Mouse (Mus musculus): ENCODE data around the gene Prcd. TPM values are rescaled to one million over a fixed set of nuclear protein-coding genes. Genes with fewer than 3 reads are reported as not detected.
A peak's percentile ranks its signal among the peaks of the same experiment; 100 is the strongest.
"Not testable (repeated sequence)": the region's sequence is repeated elsewhere in the genome, so short reads cannot be mapped to it uniquely, and the experiment has no call there.

Prcd gene
- 1.9 and 2.6 TPM in 2 replicates for polyA plus RNA-seq (2015; fragmentation: Nextera tagmentation; extraction: Ambion mirVana)

- ATAC-seq (ENCODE audit: insufficient number of reproducible peaks, low FRiP score, low TSS enrichment, low read depth): no peak
- 9% methylated on average over 10 of the region's 10 CpGs for WGBS
- H3K27me3 ChIP-seq: peaks cover 32% of the 10 kb centered on the region
- peaks cover 63% of the 10 kb centered on the region for H3K4me1 ChIP-seq
- peak within 1 kb of the TSS; percentile 57 for H3K4me3 ChIP-seq
- H3K27ac ChIP-seq: no peak within 1 kb of the TSS
- peak within 1 kb of the TSS; percentile 62 for H3K9ac ChIP-seq
- H3K4me2 ChIP-seq: peak within 1 kb of the TSS; percentile 94
- H3K36me3 ChIP-seq: no peaks in the 10 kb centered on the region
- no peaks in the 10 kb centered on the region for H3K9me3 ChIP-seq
Measured at GRCm38 (mm10) chr11:116653234-116653633, at the start of gene Prcd. TSS of gene Prcd (plus strand) at chr11:116653534.

DNA sequence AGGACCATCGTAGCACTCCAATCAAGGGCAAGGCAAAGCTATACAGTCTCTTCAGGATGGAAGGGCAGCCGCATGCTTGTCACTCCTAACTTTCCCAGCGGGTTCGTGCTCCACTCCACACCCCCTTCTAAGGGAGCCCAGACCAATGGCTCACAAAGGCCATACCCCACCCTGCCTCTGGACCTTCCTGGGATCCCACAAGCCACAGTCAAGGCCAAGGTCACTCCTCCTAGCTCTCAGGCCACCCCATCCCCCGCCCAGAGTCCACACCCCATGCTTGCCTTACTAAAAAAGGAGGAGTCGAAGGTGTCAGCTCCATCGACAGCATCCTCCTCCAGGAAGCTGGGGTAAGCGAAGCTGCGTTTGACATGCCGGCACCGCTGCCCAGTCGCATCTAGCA lies 49.2 kb upstream of the Prcd start:
- 88% methylated on average over 12 of the region's 12 CpGs for WGBS

GRCm38 (mm10) chr11:116607717-116608116 lies 45.6 kb upstream of the Prcd start:
- Histone ChIP-seq H3K36me3 (peaks cover 39% of the 10 kb centered on the region), H3K4me1 (peaks cover 6% of the 10 kb centered on the region; the same call in 1 of the 2 replicates), H3K9me3 (no peaks in the 10 kb centered on the region), H3K9ac (no peak overlapping the region), H3K27ac (no peak overlapping the region), H3K4me2 (no peak overlapping the region), H3K4me3 (no peak overlapping the region), H3K27me3 (no peaks in the 10 kb centered on the region)
- 88% methylated on average over 3 of the region's 3 CpGs for WGBS
- no peak for ATAC-seq (ENCODE audit: insufficient number of reproducible peaks, low FRiP score, low TSS enrichment, low read depth)

More for the DNA sequence above, 49.2 kb upstream of the Prcd start:
- H3K36me3 ChIP-seq: peaks cover 57% of the 10 kb centered on the region
- no peaks in the 10 kb centered on the region for H3K9me3 ChIP-seq
- H3K4me2 ChIP-seq: no peak overlapping the region
- H3K4me1 ChIP-seq: peaks cover 6% of the 10 kb centered on the region; the same call in 1 of the 2 replicates
- no peak overlapping the region for H3K27ac ChIP-seq
- H3K27me3 ChIP-seq: no peaks in the 10 kb centered on the region
- H3K4me3 ChIP-seq: no peak overlapping the region
- ATAC-seq (ENCODE audit: insufficient number of reproducible peaks, low FRiP score, low TSS enrichment, low read depth): no peak
- no peak overlapping the region for H3K9ac ChIP-seq

- no peaks in the 10 kb centered on the region for H3K27me3 ChIP-seq
- ATAC-seq (ENCODE audit: insufficient number of reproducible peaks, low FRiP score, low TSS enrichment, low read depth): no peak
- H3K36me3 ChIP-seq: peaks cover 17% of the 10 kb centered on the region
- no peak overlapping the region for H3K27ac ChIP-seq
- no peak overlapping the region for H3K4me3 ChIP-seq
- 74% methylated on average over 15 of the region's 15 CpGs for WGBS
- H3K9ac ChIP-seq: no peak overlapping the region
- no peaks in the 10 kb centered on the region for H3K9me3 ChIP-seq
- H3K4me2 ChIP-seq: no peak overlapping the region
- H3K4me1 ChIP-seq: peaks cover 6% of the 10 kb centered on the region; the same call in 1 of the 2 replicates
Measured at GRCm38 (mm10) chr11:116609965-116610630, 43.2 kb upstream of the Prcd start.

GRCm38 (mm10) chr11:116611168-116611567 lies 42.2 kb upstream of the Prcd start:
- Histone ChIP-seq H3K4me1 (peaks cover 15% of the 10 kb centered on the region), H3K36me3 (peaks cover 12% of the 10 kb centered on the region)
- not testable (repeated sequence) for H3K27ac ChIP-seq; H3K4me3 ChIP-seq; ATAC-seq (ENCODE audit: insufficient number of reproducible peaks, low FRiP score, low TSS enrichment, low read depth); H3K9me3 ChIP-seq; H3K4me2 ChIP-seq; H3K9ac ChIP-seq; H3K27me3 ChIP-seq
- WGBS: 92% methylated on average over 9 of the region's 9 CpGs

DNA sequence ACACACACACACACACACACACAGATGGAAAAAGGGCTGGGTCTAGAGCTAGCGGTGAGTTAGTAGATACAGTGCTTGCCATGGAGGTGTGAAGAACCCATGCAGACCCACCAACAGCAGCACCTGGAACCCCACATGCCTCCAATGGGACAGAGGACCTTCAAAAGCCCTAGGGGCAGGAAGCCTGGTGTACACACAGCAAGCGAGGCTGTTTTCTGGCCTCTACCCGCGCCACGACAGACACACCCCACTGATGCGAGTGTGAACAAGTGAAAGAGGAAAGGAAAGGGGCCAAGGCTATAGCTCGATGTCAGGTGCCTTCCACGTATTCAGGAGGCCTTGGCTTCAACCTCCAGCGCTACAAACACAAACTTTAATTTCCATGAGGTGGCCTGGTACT lies 41.5 kb upstream of the Prcd start:
- Histone ChIP-seq H3K9me3 (no peaks in the 10 kb centered on the region), H3K27ac (no peak overlapping the region), H3K27me3 (no peaks in the 10 kb centered on the region), H3K36me3 (peaks cover 9% of the 10 kb centered on the region), H3K4me1 (peaks cover 19% of the 10 kb centered on the region), H3K4me3 (no peak overlapping the region), H3K4me2 (no peak overlapping the region), H3K9ac (no peak overlapping the region)
- 75% methylated on average over 9 of the region's 9 CpGs for WGBS
- ATAC-seq (ENCODE audit: insufficient number of reproducible peaks, low FRiP score, low TSS enrichment, low read depth): no peak

DNA sequence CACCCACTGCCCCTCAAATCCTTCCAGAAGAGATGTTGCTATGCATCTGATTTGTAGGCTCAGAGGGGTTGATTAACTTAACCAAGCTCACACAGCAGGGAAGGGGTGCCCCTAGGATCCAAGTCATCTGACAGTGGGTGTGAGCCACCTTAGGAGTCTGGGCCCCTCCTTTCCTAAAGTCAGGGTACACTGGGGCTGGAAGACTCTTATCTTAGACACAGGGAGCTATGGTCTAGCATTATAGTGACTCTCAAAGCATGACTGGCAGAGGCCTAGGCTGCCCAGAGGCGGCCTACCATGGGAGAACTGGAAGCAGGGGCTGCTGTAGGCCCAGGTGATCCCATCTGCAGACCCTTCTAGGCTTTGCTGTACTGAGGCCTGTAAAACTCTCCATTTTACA lies 40.8 kb upstream of the Prcd start:
- Histone ChIP-seq H3K4me2 (no peak overlapping the region), H3K9ac (no peak overlapping the region), H3K9me3 (no peaks in the 10 kb centered on the region), H3K4me3 (no peak overlapping the region), H3K27ac (no peak overlapping the region), H3K27me3 (no peaks in the 10 kb centered on the region), H3K36me3 (peaks cover 6% of the 10 kb centered on the region; the same call in 1 of the 2 replicates), H3K4me1 (peaks cover 24% of the 10 kb centered on the region)
- 93% methylated on average over 1 of the region's 1 CpGs for WGBS
- no peak for ATAC-seq (ENCODE audit: insufficient number of reproducible peaks, low FRiP score, low TSS enrichment, low read depth)

- no peaks in the 10 kb centered on the region for H3K27me3 ChIP-seq
- H3K4me1 ChIP-seq: peaks cover 29% of the 10 kb centered on the region
- H3K4me3 ChIP-seq: no peak overlapping the region
- H3K4me2 ChIP-seq: no peak overlapping the region
- no peak overlapping the region for H3K9ac ChIP-seq
- no peak overlapping the region for H3K27ac ChIP-seq
- 87% methylated on average over 6 of the region's 6 CpGs for WGBS
- ATAC-seq (ENCODE audit: insufficient number of reproducible peaks, low FRiP score, low TSS enrichment, low read depth): no peak
- peaks cover 4% of the 10 kb centered on the region; the same call in 1 of the 2 replicates for H3K36me3 ChIP-seq
- no peaks in the 10 kb centered on the region for H3K9me3 ChIP-seq
Measured at GRCm38 (mm10) chr11:116613234-116613633, 40.1 kb upstream of the Prcd start.

GRCm38 (mm10) chr11:116615735-116616437 lies 37.4 kb upstream of the Prcd start:
- Histone ChIP-seq H3K4me2 (no peak overlapping the region), H3K36me3 (no peaks in the 10 kb centered on the region), H3K4me3 (no peak overlapping the region), H3K4me1 (peaks cover 55% of the 10 kb centered on the region), H3K27ac (peak overlapping the region; percentile 48), H3K27me3 (no peaks in the 10 kb centered on the region), H3K9me3 (no peaks in the 10 kb centered on the region), H3K9ac (no peak overlapping the region)
- ATAC-seq (ENCODE audit: insufficient number of reproducible peaks, low FRiP score, low TSS enrichment, low read depth): no peak
- 53% methylated on average over 15 of the region's 15 CpGs for WGBS

- peak overlapping the region; percentile 48 for H3K27ac ChIP-seq
- no peak overlapping the region for H3K4me2 ChIP-seq
- peaks cover 62% of the 10 kb centered on the region for H3K4me1 ChIP-seq
- no peak overlapping the region for H3K9ac ChIP-seq
- H3K9me3 ChIP-seq: no peaks in the 10 kb centered on the region
- ATAC-seq (ENCODE audit: insufficient number of reproducible peaks, low FRiP score, low TSS enrichment, low read depth): no peak
- no peak overlapping the region for H3K4me3 ChIP-seq
- WGBS: 65% methylated on average over 10 of the region's 10 CpGs
- no peaks in the 10 kb centered on the region for H3K36me3 ChIP-seq
- H3K27me3 ChIP-seq: no peaks in the 10 kb centered on the region
Measured at GRCm38 (mm10) chr11:116616438-116617118, 36.8 kb upstream of the Prcd start.

DNA sequence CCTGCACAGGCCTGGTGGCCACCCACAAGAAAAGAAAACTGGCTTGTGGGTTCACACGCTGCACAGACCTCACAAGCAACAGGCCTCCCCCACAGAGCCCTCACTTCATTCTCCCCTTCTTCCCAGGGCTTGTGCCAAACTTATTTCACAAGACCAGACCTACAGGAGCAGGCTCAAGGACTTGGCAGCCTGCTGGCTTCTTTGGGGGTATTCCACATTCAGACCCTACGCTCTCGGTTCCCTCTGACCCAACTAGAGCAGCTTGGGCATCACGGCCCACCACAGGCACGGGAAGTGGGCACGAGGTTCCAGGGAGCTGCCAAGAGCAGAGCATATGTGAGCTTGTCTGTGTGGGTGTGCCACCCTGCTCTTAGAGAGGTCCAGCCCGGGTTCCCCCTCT lies 35.7 kb upstream of the Prcd start:
- ATAC-seq (ENCODE audit: insufficient number of reproducible peaks, low FRiP score, low TSS enrichment, low read depth): peak; percentile 37; the same call in 1 of the 2 replicates
- H3K4me2 ChIP-seq: no peak overlapping the region
- WGBS: 73% methylated on average over 7 of the region's 7 CpGs
- H3K36me3 ChIP-seq: no peaks in the 10 kb centered on the region
- no peaks in the 10 kb centered on the region for H3K27me3 ChIP-seq
- H3K4me1 ChIP-seq: peaks cover 72% of the 10 kb centered on the region
- H3K9ac ChIP-seq: no peak overlapping the region
- peak overlapping the region; percentile 57; the same call in 1 of the 2 replicates for H3K27ac ChIP-seq
- H3K9me3 ChIP-seq: no peaks in the 10 kb centered on the region
- no peak overlapping the region for H3K4me3 ChIP-seq

DNA sequence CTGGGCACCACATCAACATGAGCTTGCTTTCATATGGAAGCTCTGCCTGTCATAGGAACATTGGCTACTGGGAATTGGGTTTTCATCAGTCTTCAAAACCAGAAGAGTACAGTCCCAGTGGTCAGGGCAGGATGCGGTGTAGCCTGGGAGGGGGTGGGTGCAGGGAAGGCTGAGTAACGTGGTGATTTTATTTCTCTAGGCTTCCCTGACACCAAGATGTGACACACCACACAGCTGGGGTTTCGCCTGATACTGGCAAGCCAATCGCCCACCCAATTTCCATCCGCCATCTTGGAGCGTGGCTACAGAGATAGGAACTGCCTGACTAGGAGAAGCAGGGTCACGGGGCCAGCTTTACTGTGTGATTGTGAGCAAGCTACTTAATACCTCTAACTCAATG lies 34.7 kb upstream of the Prcd start:
- Histone ChIP-seq H3K27ac (no peak overlapping the region), H3K36me3 (no peaks in the 10 kb centered on the region), H3K4me1 (peaks cover 82% of the 10 kb centered on the region)

More for the DNA sequence above, 34.7 kb upstream of the Prcd start:
- ATAC-seq (ENCODE audit: insufficient number of reproducible peaks, low FRiP score, low TSS enrichment, low read depth): no peak
- Histone ChIP-seq H3K9ac (no peak overlapping the region), H3K9me3 (no peaks in the 10 kb centered on the region), H3K4me3 (no peak overlapping the region), H3K27me3 (no peaks in the 10 kb centered on the region), H3K4me2 (no peak overlapping the region)
- 86% methylated on average over 7 of the region's 7 CpGs for WGBS
